Mouse (Mus musculus) right cerebral cortex, postnatal 25 days (tissue): ENCODE data around the gene Tnxb.

Experiments used
- DNase-seq: peaks from one replicate; pipeline ENCODE4 v3.0.0; 2022

The Tnxb gene

GRCm38 (mm10) chr17:34660259-34660820 is 10.0 kb upstream of the Tnxb start:
- no peak for DNase-seq

GRCm38 (mm10) chr17:34661121-34661591 is 9.2 kb upstream of the Tnxb start:
- no peak for DNase-seq

GRCm38 (mm10) chr17:34662468-34662867 is 7.9 kb upstream of the Tnxb start:
- DNase-seq: no peak

GRCm38 (mm10) chr17:34662978-34663377 is 7.4 kb upstream of the Tnxb start:
- no peak for DNase-seq

- DNase-seq: no peak
Observed at GRCm38 (mm10) chr17:34663558-34663957, 6.8 kb upstream of the Tnxb start.

GRCm38 (mm10) chr17:34664472-34664871 is 5.9 kb upstream of the Tnxb start:
- no peak for DNase-seq

GRCm38 (mm10) chr17:34671151-34672066 is 1.1 kb downstream of the Tnxb start:
- no peak for DNase-seq

GRCm38 (mm10) chr17:34672246-34672792 is 2.0 kb downstream of the Tnxb start:
- DNase-seq: no peak

GRCm38 (mm10) chr17:34673139-34673538 is 2.8 kb downstream of the Tnxb start:
- DNase-seq: no peak

GRCm38 (mm10) chr17:34674524-34675204 is 4.3 kb downstream of the Tnxb start:
- no peak for DNase-seq

- DNase-seq: no peak
Observed at GRCm38 (mm10) chr17:34675205-34676092, 5.1 kb downstream of the Tnxb start.

- no peak for DNase-seq
Observed at GRCm38 (mm10) chr17:34676093-34676460, 5.7 kb downstream of the Tnxb start.

- no peak for DNase-seq
Observed at GRCm38 (mm10) chr17:34676671-34677070, 6.3 kb downstream of the Tnxb start.

GRCm38 (mm10) chr17:34680191-34680590 is 9.9 kb downstream of the Tnxb start:
- DNase-seq: no peak

- no peak for DNase-seq
Observed at GRCm38 (mm10) chr17:34680621-34681020, 10.3 kb downstream of the Tnxb start.

- DNase-seq: no peak
Observed at GRCm38 (mm10) chr17:34681132-34681571, 10.8 kb downstream of the Tnxb start.

GRCm38 (mm10) chr17:34681881-34682536 is 11.7 kb downstream of the Tnxb start:
- DNase-seq: no peak

- DNase-seq: no peak
Observed at GRCm38 (mm10) chr17:34683179-34683578, 12.8 kb downstream of the Tnxb start.

- no peak for DNase-seq
Observed at GRCm38 (mm10) chr17:34683686-34684220, 13.4 kb downstream of the Tnxb start.

- no peak for DNase-seq
Observed at GRCm38 (mm10) chr17:34684253-34684893, 14.0 kb downstream of the Tnxb start.
